Mouse (Mus musculus) midbrain, embryonic 10.5 days (tissue): Measurements from ENCODE around the gene Xkr7. TPM values are rescaled to one million over a fixed set of nuclear protein-coding genes. Genes with fewer than 3 reads are reported as not detected.

Experiments
- DNase-seq: peaks from one replicate; pipeline ENCODE4 v3.0.0-alpha.2; 2017; ENCODE audit warnings: low spot score
- H3K27ac ChIP-seq: fragments of 300-500 bp; sonication (generic); replicated peaks from 2 replicates; pipeline ENCODE4 v1.5.1; 2016; ENCODE audit warnings: mild to moderate bottlenecking
- H3K27me3 ChIP-seq: fragments of 300-500 bp; sonication (generic); 2 replicates; pipeline ENCODE4 v1.6.1; 2016; ENCODE audit warnings: low read depth, mild to moderate bottlenecking; ENCODE audit not compliant: poor library complexity, severe bottlenecking
- H3K36me3 ChIP-seq: fragments of 300-500 bp; sonication (generic); 2 replicates; pipeline ENCODE4 v1.6.1; 2016; ENCODE audit warnings: mild to moderate bottlenecking, moderate library complexity
- H3K4me1 ChIP-seq: fragments of 300-500 bp; sonication (generic); 2 replicates; pipeline ENCODE4 v1.6.1; 2016
- H3K4me3 ChIP-seq: fragments of 300-500 bp; sonication (generic); 2 replicates; pipeline ENCODE4 v1.5.1; 2016; ENCODE audit warnings: mild to moderate bottlenecking, moderate library complexity
- H3K9me3 ChIP-seq: fragments of 300-500 bp; sonication (generic); replicated peaks from 2 replicates; pipeline ENCODE4 v1.6.1; 2016; ENCODE audit warnings: mild to moderate bottlenecking
- WGBS: fragments of 180-500 bp; shearing (Covaris S2); methylation state at CpG from one replicate; pipeline ENCODE4 v1.1.7; 2016; 5-methylcytosine and 5-hydroxymethylcytosine counted together
- polyA plus RNA-seq: library from polyadenylated mRNA; unstranded; fragments of >200 nt; fragmentation: Nextera tagmentation; extraction: Ambion mirVana; gene quantifications from 2 replicates; pipeline ENCODE4 v1.2.1, GENCODE M21; 2016

Xkr7 gene
- polyA plus RNA-seq, 1 experiment from 2014 or later, result 0.21 TPM

- 74% methylated on average over 9 of the region's 9 CpGs for WGBS
- no peaks in the 10 kb centered on the region for H3K36me3 ChIP-seq
These were observed 32.7 kb downstream of the Xkr7 start for GRCm38 (mm10) chr2:153064190-153064970.

GRCm38 (mm10) chr2:153065747-153066508 lies 34.3 kb downstream of the Xkr7 start, which contains the start of gene Ccm2l:
Gene Ccm2l (plus strand): TSS chr2:153065955.
- Histone ChIP-seq H3K9me3 (no peaks in the 10 kb centered on the region), H3K27me3 (peaks cover 50% of the 10 kb centered on the region), H3K36me3 (no peaks in the 10 kb centered on the region), H3K27ac (no peak within 1 kb of the TSS), H3K4me3 (no peak within 1 kb of the TSS), H3K4me1 (peaks cover 6% of the 10 kb centered on the region)
- DNase-seq, result no peak
- 61% methylated on average over 12 of the region's 12 CpGs for WGBS

More at GRCm38 (mm10) chr2:153064190-153064970, 32.7 kb downstream of the Xkr7 start:
- DNase-seq, result no peak
- Histone ChIP-seq H3K9me3 (no peaks in the 10 kb centered on the region), H3K4me1 (peaks cover 6% of the 10 kb centered on the region), H3K4me3 (no peak overlapping the region), H3K27ac (no peak overlapping the region), H3K27me3 (peaks cover 35% of the 10 kb centered on the region)

GRCm38 (mm10) chr2:153066991-153067390 lies 35.3 kb downstream of the Xkr7 start:
- 59% methylated on average over 6 of the region's 6 CpGs for WGBS
- H3K4me3 ChIP-seq, result no peak overlapping the region
- H3K9me3 ChIP-seq, result no peaks in the 10 kb centered on the region
- no peak overlapping the region for H3K27ac ChIP-seq
- DNase-seq, result no peak
- H3K4me1 ChIP-seq, result peaks cover 12% of the 10 kb centered on the region
- no peaks in the 10 kb centered on the region for H3K36me3 ChIP-seq
- peaks cover 61% of the 10 kb centered on the region for H3K27me3 ChIP-seq

- WGBS, result 7% methylated on average over 23 of the region's 23 CpGs
- Histone ChIP-seq H3K4me3 (0 out of 2 replicates have a peak overlapping the region, but pooled peaks have one; percentile 53), H3K9me3 (no peaks in the 10 kb centered on the region), H3K27ac (no peak overlapping the region), H3K27me3 (peaks cover 89% of the 10 kb centered on the region), H3K4me1 (peaks cover 12% of the 10 kb centered on the region), H3K36me3 (no peaks in the 10 kb centered on the region)
- DNase-seq, result peak; percentile 43
These were observed 39.3 kb downstream of the Xkr7 start for GRCm38 (mm10) chr2:153070762-153071490.

GRCm38 (mm10) chr2:153071491-153072184 lies 40.0 kb downstream of the Xkr7 start:
- peaks cover 19% of the 10 kb centered on the region for H3K4me1 ChIP-seq
- peak overlapping the region; percentile 61 for H3K27ac ChIP-seq
- 9% methylated on average over 67 of the region's 67 CpGs for WGBS
- peaks cover 83% of the 10 kb centered on the region for H3K27me3 ChIP-seq
- peak overlapping the region; percentile 53 for H3K4me3 ChIP-seq
- H3K9me3 ChIP-seq, result no peaks in the 10 kb centered on the region
- peak; percentile 32 for DNase-seq
- no peaks in the 10 kb centered on the region for H3K36me3 ChIP-seq

- 89% methylated on average over 10 of the region's 10 CpGs for WGBS
- no peak overlapping the region for H3K4me3 ChIP-seq
- DNase-seq, result no peak
These were observed 43.0 kb downstream of the Xkr7 start for GRCm38 (mm10) chr2:153074651-153075050.

GRCm38 (mm10) chr2:153075961-153076360 lies 44.3 kb downstream of the Xkr7 start:
- Histone ChIP-seq H3K36me3 (no peaks in the 10 kb centered on the region), H3K27ac (peak overlapping the region; percentile 55), H3K9me3 (no peaks in the 10 kb centered on the region), H3K4me3 (no peak overlapping the region), H3K4me1 (peaks cover 34% of the 10 kb centered on the region), H3K27me3 (peaks cover 47% of the 10 kb centered on the region)
- 56% methylated on average over 2 of the region's 2 CpGs for WGBS
- DNase-seq, result no peak

More at GRCm38 (mm10) chr2:153074651-153075050, 43.0 kb downstream of the Xkr7 start:
- Histone ChIP-seq H3K27ac (no peak overlapping the region), H3K9me3 (no peaks in the 10 kb centered on the region), H3K27me3 (peaks cover 60% of the 10 kb centered on the region), H3K36me3 (no peaks in the 10 kb centered on the region), H3K4me1 (peaks cover 32% of the 10 kb centered on the region)

GRCm38 (mm10) chr2:153080841-153081523 lies 49.3 kb downstream of the Xkr7 start:
- 30% methylated on average over 32 of the region's 32 CpGs for WGBS

GRCm38 (mm10) chr2:153081866-153082265 lies 50.2 kb downstream of the Xkr7 start:
- DNase-seq, result no peak
- Histone ChIP-seq H3K36me3 (no peaks in the 10 kb centered on the region), H3K27me3 (peaks cover 5% of the 10 kb centered on the region; the same call in 1 of the 2 replicates), H3K9me3 (no peaks in the 10 kb centered on the region), H3K4me3 (no peak overlapping the region), H3K27ac (no peak overlapping the region), H3K4me1 (peaks cover 15% of the 10 kb centered on the region)
- WGBS, result 86% methylated on average over 6 of the region's 6 CpGs

More at GRCm38 (mm10) chr2:153080841-153081523, 49.3 kb downstream of the Xkr7 start:
- no peaks in the 10 kb centered on the region for H3K9me3 ChIP-seq
- no peak overlapping the region for H3K27ac ChIP-seq
- peaks cover 23% of the 10 kb centered on the region for H3K4me1 ChIP-seq
- DNase-seq, result peak; percentile 85
- no peak overlapping the region for H3K4me3 ChIP-seq
- H3K27me3 ChIP-seq, result peaks cover 5% of the 10 kb centered on the region; the same call in 1 of the 2 replicates
- H3K36me3 ChIP-seq, result no peaks in the 10 kb centered on the region

- WGBS, result 84% methylated on average over 8 of the region's 8 CpGs
- peaks cover 5% of the 10 kb centered on the region; the same call in 1 of the 2 replicates for H3K27me3 ChIP-seq
- H3K27ac ChIP-seq, result no peak overlapping the region
- no peak for DNase-seq
- no peak overlapping the region for H3K4me3 ChIP-seq
- H3K4me1 ChIP-seq, result peaks cover 7% of the 10 kb centered on the region; the same call in 1 of the 2 replicates
- H3K9me3 ChIP-seq, result no peaks in the 10 kb centered on the region
- no peaks in the 10 kb centered on the region for H3K36me3 ChIP-seq
These were observed 51.6 kb downstream of the Xkr7 start for GRCm38 (mm10) chr2:153083275-153083674.

- Histone ChIP-seq H3K9me3 (no peaks in the 10 kb centered on the region), H3K27ac (no peak overlapping the region)
These were observed 52.2 kb downstream of the Xkr7 start for GRCm38 (mm10) chr2:153083824-153084223.

More at GRCm38 (mm10) chr2:153083824-153084223, 52.2 kb downstream of the Xkr7 start:
- 91% methylated on average over 4 of the region's 4 CpGs for WGBS
- Histone ChIP-seq H3K36me3 (no peaks in the 10 kb centered on the region), H3K4me1 (peaks cover 4% of the 10 kb centered on the region; the same call in 1 of the 2 replicates), H3K27me3 (no peaks in the 10 kb centered on the region), H3K4me3 (no peak overlapping the region)
- no peak for DNase-seq
